Mouse (Mus musculus) cerebellum, adult 9-10 months (tissue): ENCODE results near the gene Nme7.

Experiments
- DNase-seq: peaks from one replicate; pipeline ENCODE4 v3.0.0; 2022

Nme7 gene

DNA sequence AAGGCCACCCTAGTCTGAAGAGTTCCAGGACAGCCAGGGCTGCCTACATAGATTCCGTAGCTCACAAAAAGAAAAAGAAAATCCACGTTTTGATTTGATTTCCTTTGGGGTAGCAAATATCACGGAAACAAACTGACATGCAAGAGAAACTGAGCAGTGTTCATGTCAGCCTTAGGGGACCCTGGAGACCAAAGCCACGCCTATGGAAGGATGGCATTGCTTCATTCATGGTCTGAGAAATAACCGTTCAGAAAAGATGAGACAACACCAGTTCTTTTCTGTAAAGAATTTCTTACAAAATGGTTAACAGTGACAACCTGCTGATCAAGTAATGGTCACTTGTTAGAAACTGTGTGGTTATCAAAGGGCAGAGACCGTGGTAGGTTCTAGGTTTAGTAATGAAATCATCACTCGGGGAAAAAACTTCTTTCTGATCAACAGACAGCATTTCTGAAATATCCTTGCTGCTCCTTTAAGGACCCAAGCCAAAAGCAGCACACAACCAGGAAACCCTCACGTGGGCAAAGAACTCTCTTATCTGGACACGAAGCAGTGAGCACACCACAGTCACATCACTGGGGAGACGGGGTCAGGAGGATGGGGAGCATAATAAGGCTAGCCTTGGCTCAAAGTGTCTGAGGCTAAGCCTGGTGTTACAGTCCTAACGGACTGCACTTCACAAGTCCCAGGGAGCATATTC lies 136.9 kb downstream of the Nme7 start:
- no peak for DNase-seq

DNA sequence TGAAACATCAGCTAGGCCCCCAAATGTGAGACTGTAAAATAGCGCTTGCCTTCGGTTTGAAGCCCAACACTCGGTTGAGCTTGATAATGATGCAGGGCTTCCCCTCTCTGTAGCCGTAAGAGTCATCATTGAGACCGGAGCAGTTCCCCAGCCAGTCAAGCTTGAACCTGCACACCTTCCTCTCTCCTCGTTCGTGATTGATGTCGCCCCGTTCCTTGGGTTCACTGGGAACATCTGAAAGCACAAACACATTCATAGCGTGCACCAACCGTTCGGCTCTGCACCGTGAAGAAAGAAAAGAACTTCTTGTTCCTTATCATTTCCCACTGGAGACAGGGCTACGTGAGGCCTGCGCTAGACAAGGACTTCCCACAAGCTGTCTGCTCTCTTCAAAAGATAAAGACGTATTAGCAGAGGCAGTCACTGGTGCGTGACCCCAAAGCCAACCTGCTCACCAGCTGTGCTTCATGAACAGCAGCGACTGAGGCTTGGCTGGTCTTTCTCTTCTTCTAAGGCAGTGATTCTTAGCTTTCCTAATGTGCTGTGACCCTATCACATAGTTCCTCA lies 137.6 kb downstream of the Nme7 start:
- DNase-seq, result no peak

- DNase-seq, result no peak
Observed at GRCm38 (mm10) chr1:164445620-164446162, 141.8 kb downstream of the Nme7 start.

DNA sequence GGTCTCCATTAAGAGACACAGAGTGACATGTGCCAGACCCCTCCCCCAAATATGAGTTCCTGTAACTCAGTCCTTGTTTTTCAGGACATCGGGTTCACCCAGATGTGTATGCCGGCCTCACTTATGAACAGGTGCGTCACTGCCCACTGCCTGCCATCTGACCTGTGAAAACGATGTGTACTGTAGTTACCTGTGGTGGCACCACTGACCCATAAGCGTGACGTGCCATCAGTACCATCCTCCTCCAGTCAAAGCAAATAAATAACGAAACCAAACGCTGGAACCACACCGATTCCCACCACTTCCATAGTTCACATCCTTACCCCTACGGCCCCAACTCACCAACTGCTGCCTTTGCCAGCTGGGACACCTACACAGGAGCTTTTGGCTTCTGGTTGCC lies 142.6 kb downstream of the Nme7 start:
- DNase-seq, result no peak

- DNase-seq, result no peak
Observed at GRCm38 (mm10) chr1:164447521-164447920, 143.6 kb downstream of the Nme7 start.

DNA sequence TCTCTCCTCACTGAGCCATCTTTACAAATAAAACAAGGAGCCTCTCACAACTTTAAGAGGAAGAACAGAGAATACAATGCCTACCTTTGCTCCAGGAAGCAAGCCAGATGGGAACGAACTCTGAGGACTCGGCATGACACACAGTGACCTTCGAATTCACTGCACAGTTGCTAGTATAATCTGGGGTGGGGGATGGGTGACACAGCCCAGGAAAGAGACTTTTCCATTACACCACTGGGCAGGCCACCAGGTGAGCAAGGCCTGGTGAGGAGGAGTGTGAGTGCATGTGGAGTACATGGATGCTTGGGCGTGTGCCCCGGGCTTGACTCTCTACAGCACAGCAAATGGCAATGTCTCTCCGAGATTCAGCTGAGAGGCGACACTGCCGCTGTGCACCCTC lies 145.7 kb downstream of the Nme7 start:
- no peak for DNase-seq

DNA sequence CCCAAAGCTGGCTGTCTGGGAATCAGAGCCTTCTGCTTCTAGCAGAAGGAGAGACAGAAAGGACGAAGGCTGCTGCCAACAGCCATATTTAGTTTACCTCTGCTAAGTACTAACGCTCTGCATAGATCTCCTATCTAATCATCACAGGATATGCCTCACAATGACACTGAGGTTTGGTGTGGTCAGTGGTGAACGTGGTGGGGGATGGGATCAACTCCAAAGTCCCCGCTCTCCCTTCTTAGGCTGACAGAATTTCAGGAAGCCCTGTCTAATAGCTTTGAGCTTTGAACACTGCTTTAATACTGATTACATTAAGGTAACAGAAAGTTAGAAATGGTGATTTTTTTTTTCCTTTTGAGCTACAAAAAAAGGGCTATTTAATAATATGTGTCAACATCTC lies 146.3 kb downstream of the Nme7 start:
- DNase-seq, result no peak

GRCm38 (mm10) chr1:164450644-164451043 lies 146.7 kb downstream of the Nme7 start:
- DNase-seq, result no peak

DNA sequence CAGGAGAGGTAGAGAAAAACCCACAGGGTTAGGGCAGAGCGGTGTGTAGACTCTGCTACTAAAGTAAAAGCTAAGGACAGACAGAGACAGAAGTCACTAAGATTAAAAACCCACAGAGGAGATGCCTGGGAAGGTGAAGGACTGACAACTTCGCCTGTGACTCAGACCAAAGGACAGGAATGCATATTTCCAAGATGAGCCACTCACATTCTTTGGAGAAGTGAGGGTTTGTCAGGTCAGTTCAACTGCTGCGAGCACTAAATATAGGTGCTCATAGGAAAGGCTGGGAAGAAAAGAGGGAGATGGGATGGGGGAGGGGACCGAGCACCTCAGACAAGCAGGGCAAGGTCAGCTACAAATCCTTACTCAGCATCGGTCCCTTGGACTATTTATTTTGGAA lies 147.4 kb downstream of the Nme7 start:
- no peak for DNase-seq

- no peak for DNase-seq
Observed at GRCm38 (mm10) chr1:164452580-164452979, 148.7 kb downstream of the Nme7 start.

DNA sequence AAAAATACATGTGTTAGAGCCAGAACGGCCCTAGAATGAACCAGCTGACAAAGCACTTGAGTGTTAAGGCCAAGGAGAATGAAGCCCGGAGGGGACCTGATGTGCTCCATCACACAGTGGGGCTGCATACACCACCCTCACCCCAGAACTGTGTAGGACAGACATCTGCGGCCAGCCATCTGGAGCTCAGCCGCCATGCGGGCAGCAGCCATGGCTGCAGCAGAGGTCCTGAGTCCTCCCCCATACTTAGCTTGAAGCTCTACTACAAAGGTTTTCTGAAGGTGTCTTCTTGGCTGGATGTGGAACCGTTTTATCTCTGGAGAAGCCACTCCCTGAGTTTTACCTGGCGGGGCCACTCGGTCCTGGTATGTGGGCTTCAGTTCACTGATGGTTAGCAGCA lies 149.2 kb downstream of the Nme7 start:
- DNase-seq, result no peak

GRCm38 (mm10) chr1:164453739-164454138 lies 149.8 kb downstream of the Nme7 start:
- DNase-seq, result no peak

- peak; percentile 85 for DNase-seq
Observed at GRCm38 (mm10) chr1:164454747-164455400, 151.0 kb downstream of the Nme7 start.

DNA sequence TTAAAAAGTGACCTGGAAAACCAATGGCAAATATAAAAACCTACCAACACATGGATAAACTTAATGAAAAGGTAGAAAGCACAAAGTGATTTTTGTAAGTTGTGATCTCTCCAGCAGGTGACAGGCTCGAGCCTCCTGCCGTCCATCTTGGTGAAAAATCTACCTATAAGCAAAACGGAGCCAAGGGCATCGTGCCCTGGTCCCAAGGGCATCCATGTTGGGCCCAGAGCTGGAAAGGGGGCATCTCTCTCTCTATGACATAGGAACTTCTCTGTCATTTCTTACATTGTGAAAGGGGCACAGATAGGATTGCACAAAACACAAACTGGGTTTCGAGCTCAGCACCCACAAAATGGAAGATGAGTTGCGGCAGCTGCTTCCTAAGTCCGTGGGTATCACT lies 151.7 kb downstream of the Nme7 start:
- DNase-seq, result peak; percentile 77

DNA sequence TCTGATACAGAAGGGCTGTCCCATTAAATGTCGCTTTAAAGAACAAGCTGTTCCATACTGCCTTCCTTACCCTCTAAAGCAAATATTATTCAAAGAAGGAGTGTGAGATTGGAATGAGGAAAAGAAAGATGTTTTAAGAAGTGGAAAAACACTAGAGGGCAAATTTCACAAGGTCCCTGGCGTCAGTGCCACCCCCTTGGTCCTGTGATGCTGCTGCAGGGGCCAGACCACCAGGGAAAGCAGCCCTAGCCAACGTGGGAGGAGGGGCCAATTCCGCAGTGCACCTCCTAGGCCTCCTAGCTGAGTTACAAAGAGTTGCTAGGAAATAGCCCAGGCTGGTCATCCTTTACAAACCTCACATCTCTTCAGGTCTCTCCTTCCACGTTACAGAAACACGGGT lies 152.1 kb downstream of the Nme7 start:
- peak; percentile 74 for DNase-seq

- DNase-seq, result peak; percentile 79
Observed at GRCm38 (mm10) chr1:164456731-164457130, 152.8 kb downstream of the Nme7 start.

DNA sequence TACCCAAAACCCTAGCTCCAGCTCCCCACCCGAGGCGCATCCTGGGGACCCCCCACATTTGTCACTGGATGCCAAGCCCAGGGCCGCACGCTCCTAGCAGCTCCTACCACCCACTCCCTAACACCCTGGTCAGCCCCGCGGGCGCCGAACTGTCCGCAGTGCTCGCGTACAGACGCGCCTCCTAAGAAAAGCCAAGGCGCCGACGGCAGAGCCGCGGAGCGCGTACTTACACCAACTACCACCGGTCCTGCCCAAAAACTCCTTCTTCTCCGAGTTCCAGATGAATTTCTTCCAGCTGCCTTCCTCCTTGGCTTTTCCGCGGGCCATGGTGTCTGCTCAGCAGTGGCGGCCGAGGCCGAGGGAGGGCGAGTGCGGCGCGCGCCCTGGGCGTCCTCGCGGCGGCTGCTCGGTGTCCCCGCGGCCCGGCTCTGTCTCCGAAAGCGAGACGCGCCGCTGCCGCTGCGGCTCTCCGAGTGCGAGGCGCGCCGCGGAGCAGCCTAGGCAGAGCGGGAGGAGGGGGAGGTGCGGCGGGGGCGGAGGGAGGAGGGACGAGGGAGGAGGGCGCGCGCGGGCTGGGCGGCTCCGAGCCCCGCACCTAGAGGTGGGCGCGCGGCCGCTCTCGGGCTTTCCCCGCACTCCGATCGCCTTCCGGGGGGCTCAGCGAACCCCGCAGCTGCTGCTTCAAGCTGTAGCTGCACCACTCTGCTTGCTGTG lies 153.8 kb downstream of the Nme7 start:
- no peak for DNase-seq

DNA sequence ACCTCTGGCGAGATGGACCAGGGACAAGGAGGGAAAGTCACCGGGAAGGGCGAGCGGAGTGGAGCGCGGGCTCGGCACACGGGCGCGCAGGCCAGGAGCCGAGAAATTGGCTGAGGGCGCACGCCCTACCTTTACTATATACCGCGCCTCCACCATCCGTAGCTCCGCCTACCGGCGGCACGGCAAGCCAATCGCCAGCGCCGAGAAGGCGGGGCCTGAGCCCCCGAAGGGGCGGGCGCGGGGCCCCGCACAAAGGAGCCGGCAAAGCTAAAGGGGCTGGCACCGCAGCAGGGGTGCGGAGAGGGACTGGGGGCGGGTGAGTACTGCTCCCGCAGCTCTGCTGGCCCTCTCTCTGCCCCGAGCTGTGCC lies 154.3 kb downstream of the Nme7 start, which contains the start of gene Atp1b1:
Gene Atp1b1, minus strand, starts transcription at position 111 of the 369 bp plus-strand sequence.
- DNase-seq, result peak; percentile 93

- DNase-seq, result no peak
Observed at GRCm38 (mm10) chr1:164458621-164459051, 154.7 kb downstream of the Nme7 start.

- DNase-seq, result peak; percentile 51
Observed at GRCm38 (mm10) chr1:164459127-164459905, 155.4 kb downstream of the Nme7 start.

DNA sequence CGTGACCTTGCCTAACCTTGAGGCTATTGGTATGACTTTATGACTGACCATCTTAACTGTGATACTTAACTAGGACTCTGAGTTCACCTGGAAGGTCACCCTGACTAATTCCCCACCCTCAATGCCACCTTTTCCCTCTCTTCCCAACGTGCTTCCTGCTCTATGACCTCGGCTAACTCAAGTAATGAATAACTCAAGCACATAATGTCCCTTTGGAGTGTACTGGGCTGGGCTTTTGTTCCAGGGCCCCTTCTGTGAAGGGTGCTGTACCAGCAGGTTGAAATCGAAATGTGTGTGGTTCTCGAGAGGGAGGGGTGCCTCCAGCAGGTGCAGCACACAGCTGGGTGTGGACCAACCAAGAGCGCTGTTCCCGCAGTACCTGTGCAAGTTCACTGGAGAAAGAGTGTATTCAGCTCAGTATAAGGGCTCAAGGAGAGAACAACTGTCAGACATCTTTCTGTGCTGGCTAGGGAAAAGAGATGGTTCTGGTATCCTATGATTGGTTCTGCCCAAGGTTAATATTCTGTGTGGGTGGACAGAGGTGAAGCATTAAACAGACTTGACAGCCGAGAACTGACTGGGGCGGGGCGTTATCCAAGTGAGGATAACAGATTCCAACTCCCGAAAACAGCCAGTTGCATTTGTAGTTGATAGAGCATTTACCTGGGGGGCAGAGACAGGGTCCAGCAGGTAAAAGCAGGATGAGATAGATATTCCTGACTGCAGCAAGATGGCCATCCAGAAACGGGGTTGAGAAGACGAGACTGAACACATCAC lies 157.2 kb downstream of the Nme7 start:
- peak; percentile 37 for DNase-seq

DNA sequence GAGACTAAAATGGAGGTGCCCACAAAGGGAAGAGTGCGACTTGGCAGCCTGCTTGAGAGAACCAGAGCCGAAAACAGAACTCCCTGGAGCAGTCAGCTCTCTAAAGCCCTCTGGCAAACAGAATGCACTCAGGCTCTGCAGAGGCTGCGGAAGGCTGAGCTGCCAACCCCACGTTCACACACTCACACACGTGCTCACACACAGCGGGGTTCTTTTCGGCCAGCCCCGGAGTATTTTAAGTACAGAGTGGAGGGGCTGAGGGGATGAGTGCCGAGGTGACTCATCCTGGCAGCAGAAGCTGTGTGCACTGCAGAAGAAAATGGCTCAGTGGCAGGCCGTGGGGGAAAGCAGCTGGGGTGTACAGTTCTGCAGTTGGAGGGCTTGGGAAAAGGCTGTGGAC lies 157.8 kb downstream of the Nme7 start:
- DNase-seq, result peak; percentile 86
